Mouse (Mus musculus): ENCODE measurements around the gene Azin2.

DNA sequence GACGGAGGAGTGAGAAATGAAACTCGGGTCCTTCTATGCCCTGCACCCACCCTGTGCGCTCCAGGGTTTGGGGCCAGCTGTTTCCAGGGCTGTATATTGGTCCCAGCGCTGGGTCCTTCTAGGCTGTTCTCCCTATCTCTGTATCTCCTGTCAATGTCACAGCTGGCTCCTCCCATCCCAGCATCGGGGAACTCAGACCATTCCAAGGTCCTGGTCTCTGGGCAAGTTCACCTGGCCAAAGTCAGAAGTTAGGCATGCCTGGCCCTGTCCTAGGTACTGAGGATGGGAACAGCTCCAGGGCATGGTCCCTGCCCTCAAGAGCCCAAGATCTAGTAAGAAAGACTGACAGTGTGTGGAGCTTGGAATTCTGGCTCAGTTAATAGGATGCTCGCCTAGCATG, 70.5 kb downstream of the Azin2 start:
- TF ChIP-seq POLR2AphosphoS2 (IDR thresholded peaks at IDR 0.05; ENCODE audit: insufficient read length, low read depth) (no peak), POLR2A (IDR thresholded peaks at IDR 0.05; ENCODE audit: insufficient read length, low read depth) (no peak), MAX (IDR thresholded peaks at IDR 0.05; ENCODE audit: low read depth) (no peak), E2F4 (IDR thresholded peaks at IDR 0.05; ENCODE audit: insufficient read depth) (no peak), MYOG (IDR thresholded peaks at IDR 0.05; ENCODE audit: control insufficient read depth in 1 of 3, insufficient read depth in 1 of 3, insufficient read length in 2 of 3, low read depth in 2 of 3) (no peak), REST (IDR thresholded peaks at IDR 0.05; ENCODE audit: insufficient read depth, insufficient read length) (peak; percentile 16), CEBPB (IDR thresholded peaks at IDR 0.05; ENCODE audit: insufficient read depth, poor library complexity, severe bottlenecking) (no peak)
